Mouse (Mus musculus) gastrocnemius, adult 2 months (tissue): Measurements from ENCODE around the gene Hist1h2ag. TPM values are rescaled to one million over a fixed set of nuclear protein-coding genes. Genes with fewer than 3 reads are reported as not detected.
A peak's percentile ranks its signal among the peaks of the same experiment; 100 is the strongest.

Experiments used
- DNase-seq: peaks from one replicate; pipeline ENCODE4 v3.0.0; 2022
- H3K27ac ChIP-seq: fragments of 200-600 bp; 2 replicates; pipeline ENCODE4 v1.8.1; 2022; ENCODE audit warnings: mild to moderate bottlenecking
- H3K4me3 ChIP-seq: fragments of 200-600 bp; 2 replicates; pipeline ENCODE4 v1.8.1; 2022; ENCODE audit warnings: mild to moderate bottlenecking, moderate library complexity
- CTCF ChIP-seq: fragments of 200-600 bp; IDR thresholded peaks from 2 replicates; pipeline ENCODE4 v1.8.1; 2022; ENCODE audit warnings: antibody characterized with exemption, mild to moderate bottlenecking, moderate library complexity
- intact Hi-C: fragments of 180-260 bp; cut with DNase I; formaldehyde crosslinking; loops from one replicate; pipeline ENCODE4 v1.15.1; 2025
- total RNA-seq, 2 experiments: library from RNA; stranded (reverse); gene quantifications; 2 replicates each; pipeline ENCODE4 v1.2.3; 2021

Gene Hist1h2ag
- total RNA-seq, 2 experiments from 2014 or later = 1.1 to 2.3 TPM

DNA sequence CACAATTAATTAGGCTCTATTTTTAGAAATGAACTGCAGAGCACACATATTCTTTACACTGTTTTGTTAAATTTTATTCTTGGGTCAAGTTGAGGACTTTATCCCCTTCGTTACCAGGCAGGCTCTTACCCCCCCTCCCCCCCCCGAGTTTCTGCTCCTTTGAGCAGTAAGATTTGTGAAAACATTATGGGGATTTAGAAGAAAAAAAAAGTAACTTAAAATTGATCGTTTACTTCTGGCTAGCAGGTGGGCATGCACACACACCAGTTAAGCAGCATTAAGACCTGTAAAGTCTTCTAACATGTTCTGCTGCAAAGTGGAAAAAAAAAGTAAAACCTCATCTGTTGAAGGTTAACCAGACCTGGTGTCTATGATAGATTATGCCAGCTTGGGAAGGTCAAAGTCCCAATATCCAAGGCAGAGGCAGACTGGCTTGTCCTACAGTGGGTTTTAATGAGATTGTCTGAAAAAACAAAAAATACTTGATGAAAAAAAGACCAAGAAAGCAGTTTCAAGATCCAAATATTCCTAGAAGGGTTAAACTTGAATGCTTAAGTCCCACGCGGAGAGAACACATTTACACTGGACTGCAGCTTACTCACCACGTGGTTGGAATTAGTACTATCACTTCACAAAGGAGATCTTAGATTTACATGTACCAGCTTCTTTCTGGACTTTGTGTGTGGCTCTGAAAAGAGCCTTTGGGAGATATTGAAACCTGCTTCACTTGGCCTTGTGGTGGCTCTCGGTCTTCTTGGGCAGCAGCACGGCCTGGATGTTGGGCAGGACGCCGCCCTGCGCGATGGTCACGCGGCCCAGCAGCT is 8.1 kb downstream of the Hist1h2ag start:
- TF ChIP-seq CTCF = no peak
- Histone ChIP-seq H3K4me3 (peak overlapping the region; percentile 70), H3K27ac (no peak overlapping the region)
- intact Hi-C loops = loop anchor here (5.0 kb wide), 1 partner anchor 112 kb away; no protein-coding TSS in a partner anchor
- no peak for DNase-seq

DNA sequence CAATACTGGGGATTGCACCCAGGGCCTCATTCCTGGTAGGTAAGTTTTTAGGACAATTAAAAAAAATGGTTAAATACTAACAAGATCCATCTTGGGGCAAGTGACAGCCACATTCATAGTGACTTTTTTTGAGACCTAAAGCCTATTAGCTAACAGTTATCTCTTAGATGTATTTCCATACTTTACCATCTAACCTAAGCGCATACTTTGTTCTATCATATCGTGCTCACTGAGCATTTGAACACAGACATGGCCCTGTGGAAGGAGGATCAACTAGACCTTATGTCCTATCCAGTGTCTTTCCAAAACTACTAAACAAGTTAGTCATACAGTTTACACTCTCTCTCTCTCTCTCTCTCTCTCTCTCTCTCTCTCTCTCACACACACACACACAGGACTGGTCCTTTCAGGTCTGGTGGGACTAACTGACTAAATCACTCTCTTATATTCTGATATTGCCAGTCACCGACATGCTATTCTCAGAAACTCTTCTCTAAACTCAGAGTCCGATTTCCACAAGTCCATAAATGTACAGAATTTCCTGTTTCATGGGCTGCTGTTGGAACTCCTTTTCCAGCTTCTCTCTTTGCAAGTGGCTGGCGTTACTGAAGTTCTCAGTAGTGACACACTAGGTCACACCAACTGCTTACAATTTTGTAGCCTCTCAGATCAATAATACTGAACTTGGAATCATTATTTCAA is 8.9 kb downstream of the Hist1h2ag start:
- H3K27ac ChIP-seq = no peak overlapping the region
- no peak overlapping the region for H3K4me3 ChIP-seq
- intact Hi-C loops = loop anchor here (5.0 kb wide), 1 partner anchor 112 kb away; no protein-coding TSS in a partner anchor
- DNase-seq = no peak
- no peak for TF ChIP-seq CTCF

DNA sequence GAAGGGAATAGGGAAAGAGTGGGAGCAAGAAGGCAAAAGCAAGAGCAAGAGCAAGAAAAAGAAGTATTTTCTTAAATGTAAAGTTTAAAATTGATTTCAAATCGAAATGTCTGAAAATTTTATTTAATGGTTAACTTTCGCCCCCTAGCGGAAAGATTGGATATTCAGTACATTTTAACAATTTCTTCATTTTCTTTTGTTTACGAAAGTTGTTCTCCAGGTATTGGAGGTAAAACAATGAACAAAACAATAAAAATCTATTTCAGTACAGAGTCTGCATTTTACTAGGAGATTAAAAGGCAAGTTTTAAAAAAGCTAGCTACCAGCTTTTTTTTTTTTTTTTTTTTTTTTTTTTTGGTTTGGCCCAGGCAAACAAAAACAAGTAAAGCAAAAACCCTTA is 12.3 kb downstream of the Hist1h2ag start:
- Histone ChIP-seq H3K27ac (no peak overlapping the region), H3K4me3 (no peak overlapping the region)
- peak; percentile 70 for TF ChIP-seq CTCF
- DNase-seq = no peak
- intact Hi-C loops = loop anchor here (5.0 kb wide), 1 partner anchor 108 kb away; no protein-coding TSS in a partner anchor

DNA sequence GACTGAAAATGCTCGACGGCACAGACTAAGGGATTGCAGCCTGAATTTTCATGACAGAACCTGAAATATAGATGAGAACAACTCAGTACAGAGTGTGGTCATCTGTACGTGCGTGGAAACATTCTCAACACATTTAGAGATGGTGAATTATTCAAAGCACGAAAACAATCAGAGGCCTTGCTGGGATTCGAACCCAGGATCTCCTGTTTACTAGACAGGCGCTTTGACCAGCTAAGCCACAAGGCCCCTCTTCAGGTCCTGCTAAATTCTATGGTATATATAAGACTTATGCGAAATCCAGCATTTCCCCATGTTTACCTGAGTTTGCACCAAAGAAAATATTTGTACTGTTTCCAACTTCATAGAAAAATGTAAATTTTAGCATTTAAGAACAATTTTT is 12.8 kb downstream of the Hist1h2ag start:
- Histone ChIP-seq H3K4me3 (no peak overlapping the region), H3K27ac (no peak overlapping the region)
- no peak for DNase-seq
- TF ChIP-seq CTCF = no peak
- intact Hi-C loops = loop anchor here (1.0 to 10.0 kb wide), 5 partner anchors 56 to 1402 kb away; no protein-coding TSS in a partner anchor

DNA sequence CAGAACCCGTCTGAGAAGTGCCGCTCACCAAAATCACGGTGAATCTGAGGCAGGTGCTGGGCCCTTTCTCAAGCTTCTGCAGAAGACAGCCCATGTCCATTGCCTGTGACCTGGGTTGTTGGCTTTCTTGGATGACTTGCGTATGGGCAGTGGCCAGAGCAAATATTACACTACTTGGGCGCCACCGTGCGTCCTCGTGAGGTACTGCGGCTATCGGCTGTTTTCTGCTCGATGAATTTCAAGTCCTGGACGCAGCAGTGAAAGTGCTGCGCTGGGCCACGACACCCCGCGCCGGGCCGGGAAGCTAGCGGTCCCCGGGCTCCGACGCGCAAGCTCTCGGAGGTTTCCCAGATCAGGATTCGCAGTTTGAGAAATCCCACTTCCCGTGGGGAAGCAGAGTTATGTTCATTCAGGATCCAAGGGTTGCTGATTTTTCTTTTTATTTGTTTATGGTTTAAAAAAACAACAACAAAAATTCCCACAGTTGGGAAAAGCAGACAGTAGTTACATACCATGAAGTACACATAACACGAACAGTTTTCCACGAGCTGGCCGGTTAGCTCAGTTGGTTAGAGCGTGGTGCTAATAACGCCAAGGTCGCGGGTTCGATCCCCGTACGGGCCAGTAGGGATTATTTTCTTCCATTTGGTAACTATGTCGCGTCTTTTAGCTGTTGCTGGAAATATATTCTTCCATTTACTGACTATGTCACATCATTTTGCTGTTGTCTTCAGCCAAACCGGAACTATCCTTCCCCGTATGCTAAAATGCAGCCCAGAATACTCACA is 13.9 kb downstream of the Hist1h2ag start:
- intact Hi-C loops = loop anchor here (1.0 to 10.0 kb wide), 4 partner anchors 55 to 1403 kb away; no protein-coding TSS in a partner anchor
- peak; percentile 97 for TF ChIP-seq CTCF
- DNase-seq = peak; percentile 94
- H3K4me3 ChIP-seq = peak overlapping the region; percentile 85
- peak overlapping the region; percentile 87 for H3K27ac ChIP-seq

DNA sequence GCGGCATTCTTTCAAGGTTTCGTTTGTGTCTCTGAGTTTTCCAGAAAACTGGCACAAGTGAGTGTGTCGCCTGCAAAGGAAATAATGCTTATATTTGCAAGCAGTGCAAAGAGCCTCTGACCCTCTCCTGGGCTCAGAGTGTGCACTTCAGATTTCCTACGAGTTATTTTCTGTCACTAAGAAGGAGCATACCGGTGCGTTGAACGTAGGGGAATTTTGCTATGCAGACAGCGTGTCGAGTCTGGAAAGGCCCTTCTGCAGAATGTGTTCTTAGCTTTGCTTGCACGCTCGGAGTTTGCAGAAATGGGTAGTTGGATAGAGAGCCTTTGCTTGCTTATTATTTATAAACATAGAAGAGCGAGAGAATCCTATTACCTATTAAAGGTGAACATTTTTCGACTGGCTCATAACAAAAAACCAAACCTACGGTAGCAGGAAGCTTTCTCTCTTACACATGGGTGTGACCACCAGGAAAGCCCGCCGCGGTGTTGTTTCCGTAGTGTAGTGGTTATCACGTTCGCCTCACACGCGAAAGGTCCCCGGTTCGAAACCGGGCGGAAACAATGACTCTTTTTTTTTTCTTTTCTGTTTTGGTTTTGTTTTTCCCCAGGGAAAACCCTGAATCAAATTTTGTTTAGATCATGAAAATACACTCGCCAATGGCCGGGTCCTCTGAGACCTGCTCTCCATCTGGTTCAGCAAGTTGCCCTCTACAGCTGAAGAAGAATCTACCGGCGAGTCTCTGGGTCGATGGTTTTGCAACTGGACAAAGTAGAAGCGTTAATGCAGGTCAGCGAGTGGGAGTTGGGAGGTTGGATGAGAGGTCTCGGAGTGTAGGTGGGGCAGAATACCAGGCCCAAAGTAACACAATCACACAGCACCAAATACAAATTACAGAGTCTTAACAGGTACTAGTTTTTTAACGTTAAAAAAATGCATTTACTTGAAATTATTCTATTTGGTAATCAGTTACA is 16.4 kb downstream of the Hist1h2ag start:
- Histone ChIP-seq H3K27ac (peak overlapping the region; percentile 50; the same call in 1 of the 2 replicates), H3K4me3 (peak overlapping the region; percentile 64)
- DNase-seq = peak; percentile 81
- no peak for TF ChIP-seq CTCF
- intact Hi-C loops = loop anchor here (5.0 to 10.0 kb wide), 3 partner anchors 172 to 1406 kb away; no protein-coding TSS in a partner anchor

DNA sequence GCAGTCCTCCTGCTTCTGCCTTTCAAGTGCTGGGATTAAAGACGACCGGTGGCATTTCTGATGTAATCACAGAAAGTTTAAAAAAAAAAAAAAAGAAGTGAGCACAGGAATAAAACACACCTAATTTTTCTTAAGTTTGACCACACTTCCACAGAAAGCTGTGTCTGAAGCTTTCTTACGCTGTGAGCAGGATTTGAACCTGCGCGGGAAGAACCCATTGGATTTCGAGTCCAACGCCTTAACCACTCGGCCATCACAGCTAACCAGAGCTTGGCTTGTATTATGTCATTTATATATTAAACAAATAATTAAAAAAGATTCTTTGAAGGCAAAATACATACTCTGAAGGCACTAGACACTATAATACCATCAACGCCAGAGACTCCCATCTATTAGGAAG is 20.5 kb downstream of the Hist1h2ag start:
- no peak for TF ChIP-seq CTCF
- peak; percentile 83 for DNase-seq
- Histone ChIP-seq H3K4me3 (peak overlapping the region; percentile 71), H3K27ac (peak overlapping the region; percentile 63)
- intact Hi-C loops = loop anchor here (2.0 to 10.0 kb wide), 5 partner anchors 77 to 1495 kb away; partner anchors contain the start of gene Zfp184

DNA sequence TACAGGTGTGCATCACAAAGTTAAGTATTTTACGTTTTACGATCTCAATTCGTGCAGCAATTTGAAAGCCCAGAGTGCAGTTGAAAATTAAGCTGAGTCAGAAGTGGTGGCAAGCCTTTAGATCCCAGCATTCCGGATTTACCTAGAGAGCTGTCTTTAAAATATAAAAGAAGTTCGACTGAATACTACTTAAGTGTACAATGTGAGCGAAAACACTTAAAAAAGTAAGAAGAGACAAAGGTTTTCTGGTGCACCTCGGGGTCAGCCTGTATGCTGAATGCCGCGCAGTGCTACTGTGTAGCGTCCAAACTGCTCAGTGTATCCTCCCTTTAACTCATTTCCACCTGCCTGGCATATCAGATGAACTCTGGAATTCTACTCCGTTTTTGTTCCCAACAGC is 21.2 kb downstream of the Hist1h2ag start:
- TF ChIP-seq CTCF = no peak
- intact Hi-C loops = loop anchor here (5.0 to 10.0 kb wide), 3 partner anchors 167 to 1496 kb away; no protein-coding TSS in a partner anchor
- peak overlapping the region; percentile 63 for H3K27ac ChIP-seq

DNA sequence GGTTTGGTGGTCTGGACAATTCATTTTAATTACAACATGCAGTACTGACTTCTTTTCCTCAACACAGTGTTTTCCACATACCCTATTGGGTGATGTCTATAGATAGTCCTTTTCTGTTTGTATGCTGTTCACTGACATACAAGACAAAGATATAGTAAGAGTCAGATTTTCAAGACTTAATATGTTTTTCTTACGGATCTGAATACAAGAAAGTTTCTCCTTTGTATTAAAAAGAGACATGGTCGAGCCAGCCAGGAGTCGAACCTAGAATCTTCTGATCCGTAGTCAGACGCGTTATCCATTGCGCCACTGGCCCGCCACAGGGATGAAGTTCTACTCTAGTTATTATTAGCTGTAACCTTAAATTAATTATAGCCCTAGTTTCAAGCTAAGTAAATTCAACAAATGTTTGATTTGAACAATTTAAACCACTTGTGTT is 21.8 kb downstream of the Hist1h2ag start:
- TF ChIP-seq CTCF = no peak
- DNase-seq = peak; percentile 68
- H3K4me3 ChIP-seq = peak overlapping the region; percentile 71
- peak overlapping the region; percentile 63 for H3K27ac ChIP-seq
- intact Hi-C loops = loop anchor here (5.0 to 10.0 kb wide), 3 partner anchors 166 to 1496 kb away; no protein-coding TSS in a partner anchor

More for the DNA sequence above, 21.2 kb downstream of the Hist1h2ag start:
- DNase-seq = no peak
- peak overlapping the region; percentile 71 for H3K4me3 ChIP-seq

DNA sequence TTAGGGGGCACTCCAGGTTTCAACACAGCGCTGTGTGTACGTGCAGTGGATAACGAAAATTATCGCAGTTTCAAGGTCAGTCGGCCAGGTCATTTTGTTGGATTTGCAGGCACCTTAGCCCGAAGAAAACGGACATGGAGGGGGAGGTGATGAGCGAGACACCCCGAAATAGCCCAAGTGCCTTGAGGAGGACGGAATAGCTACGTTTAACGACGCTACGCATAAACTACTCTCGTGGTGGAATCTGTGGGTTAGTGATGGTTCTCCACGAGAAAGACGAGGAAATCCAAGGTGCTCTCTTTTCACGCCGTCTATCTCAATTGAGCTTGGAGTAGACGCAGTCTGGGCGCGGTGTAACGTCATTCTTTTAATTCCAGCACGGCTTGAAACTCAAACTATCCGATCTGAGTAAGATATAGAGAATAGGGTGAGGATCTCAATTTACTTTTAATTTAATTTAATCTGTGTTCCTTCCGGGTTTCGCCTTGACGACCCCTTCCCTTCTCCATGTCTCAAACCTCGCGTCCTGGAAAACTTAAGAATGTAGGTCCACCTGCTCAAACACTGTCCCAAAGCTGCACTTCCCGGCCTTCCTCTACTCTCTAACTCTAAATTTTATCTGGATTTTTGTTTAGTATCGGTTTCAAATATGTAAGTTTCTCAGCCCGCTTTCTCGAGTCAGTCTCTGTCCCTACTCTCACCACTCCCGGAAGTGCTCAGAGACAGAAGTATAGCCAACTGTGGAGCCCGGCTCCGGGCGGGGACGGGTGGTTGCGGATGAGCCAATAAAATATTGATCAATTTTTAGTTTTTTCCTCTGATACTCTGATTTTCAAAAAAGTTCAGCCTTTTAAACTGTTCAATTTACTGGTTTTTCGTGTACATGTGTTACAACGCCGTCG is 22.6 kb downstream of the Hist1h2ag start:
- H3K27ac ChIP-seq = peak overlapping the region; percentile 44; the same call in 1 of the 2 replicates
- H3K4me3 ChIP-seq = peak overlapping the region; percentile 71
- peak; percentile 29 for DNase-seq
- no peak for TF ChIP-seq CTCF
- intact Hi-C loops = loop anchor here (5.0 to 10.0 kb wide), 3 partner anchors 165 to 1497 kb away; no protein-coding TSS in a partner anchor
